ENCODE assay signal across 18 mouse cellular contexts in genomic region chr2:56576588-56576987, GRCm38 (mm10).
"Had no signal": no experiment of that assay in that cellular context is flagged by ENCODE, and none has a peak within 500 bp of the region (broad histone marks: within the 10 kb centered on the region; RNA-seq: fewer than 3 reads in every experiment).

No protein-coding gene starts in this region.

- H3K36me3 ChIP-seq: liver, embryonic 12.5 days; midbrain, embryonic 10.5 days; neural tube, embryonic 12.5 days; neural tube, embryonic 15.5 days had no signal

- H3K4me1 ChIP-seq: liver, embryonic 12.5 days; midbrain, embryonic 10.5 days; neural tube, embryonic 12.5 days; neural tube, embryonic 15.5 days had no signal

- H3K4me2 ChIP-seq: liver, embryonic 12.5 days; lung, embryonic 14.5 days; neural tube, embryonic 12.5 days; neural tube, embryonic 15.5 days had no signal

- DNase-seq: lung, adult 18-20 months; lung, embryonic 14.5 days; lung, postnatal 10 days; lung, postnatal 4 days; retina, postnatal 1 day; right cerebral cortex, adult 18-20 months; right cerebral cortex, postnatal 25 days; right cerebral cortex, postnatal 4 days; spleen, adult 18-20 months; thymus, adult 18-20 months; thymus, postnatal 14 days; thymus, postnatal 36 days had no signal

- H3K9ac ChIP-seq: liver, embryonic 12.5 days; liver, embryonic 14.5 days; lung, embryonic 14.5 days; neural tube, embryonic 12.5 days; neural tube, embryonic 15.5 days had no signal

- H3K9me3 ChIP-seq: liver, embryonic 12.5 days; midbrain, embryonic 10.5 days; neural tube, embryonic 12.5 days; neural tube, embryonic 15.5 days had no signal

- H3K27me3 ChIP-seq: liver, embryonic 12.5 days; neural tube, embryonic 12.5 days; neural tube, embryonic 15.5 days had no signal

- H3K4me3 ChIP-seq: liver, embryonic 12.5 days; midbrain, embryonic 10.5 days; myocyte; neural tube, embryonic 12.5 days; neural tube, embryonic 15.5 days had no signal

- ATAC-seq: liver, embryonic 12.5 days had no signal

- H3K27ac ChIP-seq: liver, embryonic 12.5 days; liver, embryonic 14.5 days; midbrain, embryonic 10.5 days; neural tube, embryonic 12.5 days; neural tube, embryonic 15.5 days had no signal
